Mouse (Mus musculus) liver, adult 2 months (tissue): ENCODE data around the gene Chadl. TPM values are rescaled to one million over a fixed set of nuclear protein-coding genes. Genes with fewer than 3 reads are reported as not detected.

Experiments used
- DNase-seq: peaks from one replicate; pipeline ENCODE4 v3.0.0-alpha.2; 2011; ENCODE audit warnings: low read depth, low spot score; ENCODE audit errors: extremely low read depth
- H3K27ac ChIP-seq: fragments of 200-500 bp; replicated peaks from 2 replicates; pipeline ENCODE4 v1.5.1; 2012; ENCODE audit warnings: low read depth, mild to moderate bottlenecking, control low read depth, inconsistent platforms, low read length; ENCODE audit not compliant: insufficient read depth
- H3K27me3 ChIP-seq: fragments of 200-500 bp; 2 replicates; pipeline ENCODE4 v1.6.1; 2012; ENCODE audit warnings: mild to moderate bottlenecking, moderate library complexity, low read length, inconsistent platforms; ENCODE audit not compliant: control insufficient read depth, insufficient read depth
- H3K36me3 ChIP-seq: fragments of 200-500 bp; 2 replicates; pipeline ENCODE4 v1.6.1; 2012; ENCODE audit warnings: low read length, inconsistent platforms; ENCODE audit not compliant: control insufficient read depth, insufficient read depth
- H3K4me1 ChIP-seq: fragments of 200-500 bp; 2 replicates; pipeline ENCODE4 v1.6.1; 2011; ENCODE audit warnings: low read length; ENCODE audit not compliant: control insufficient read depth, insufficient read depth
- H3K4me3 ChIP-seq: fragments of 200-500 bp; 2 replicates; pipeline ENCODE4 v1.5.1; 2011; ENCODE audit warnings: low read depth, mild to moderate bottlenecking, control low read depth, low read length, moderate library complexity; ENCODE audit not compliant: insufficient read depth
- H3K79me2 ChIP-seq: fragments of 200-500 bp; 2 replicates; pipeline ENCODE4 v1.6.1; 2012; ENCODE audit warnings: inconsistent platforms, mild to moderate bottlenecking, low read length, moderate library complexity; ENCODE audit not compliant: control insufficient read depth, insufficient read depth
- H3K9ac ChIP-seq: fragments of 200-500 bp; 2 replicates; pipeline ENCODE4 v1.6.1; 2012; ENCODE audit warnings: low read depth, mild to moderate bottlenecking, control low read depth, inconsistent platforms, low read length
- CTCF ChIP-seq: fragments of 200-500 bp; IDR thresholded peaks from 2 replicates; pipeline ENCODE4 v1.5.1; 2011; ENCODE audit warnings: low read depth, low read length, control low read depth
- POLR2A ChIP-seq: fragments of 200-500 bp; IDR thresholded peaks from 2 replicates; pipeline ENCODE4 v1.6.1; 2011; ENCODE audit warnings: low read length, control low read depth; ENCODE audit not compliant: insufficient read depth; ENCODE audit errors: extremely low read depth
- WGBS: fragments of 180-500 bp; shearing (Covaris S2); methylation state at CpG from one replicate; pipeline ENCODE4 v1.1.7; 2018; 5-methylcytosine and 5-hydroxymethylcytosine counted together
- polyA plus RNA-seq: library from polyadenylated mRNA; depleted of rRNA; stranded (reverse); fragments of >200 nt; gene quantifications from 2 replicates; pipeline ENCODE4 v1.2.3, GENCODE M21; 2012
- total RNA-seq: library from RNA; depleted of rRNA; stranded (reverse); fragments of >200 nt; gene quantifications from 2 replicates; pipeline ENCODE4 v1.2.3, GENCODE M21; 2014

Gene Chadl
- total and polyA plus RNA-seq, 2 experiments: 0.37 to 1.5 TPM

GRCm38 (mm10) chr15:81680301-81680805 lies 16.7 kb downstream of the Chadl start:
- TF ChIP-seq POLR2A (no peak), CTCF (no peak)
- Histone ChIP-seq H3K27ac (no peak overlapping the region), H3K4me3 (no peak overlapping the region), H3K4me1 (no peaks in the 10 kb centered on the region), H3K79me2 (no peaks in the 10 kb centered on the region), H3K36me3 (peaks cover 14% of the 10 kb centered on the region), H3K27me3 (no peaks in the 10 kb centered on the region), H3K9ac (no peak overlapping the region)
- over 99% methylated on average over 4 of the region's 4 CpGs for WGBS
- no peak for DNase-seq

- Histone ChIP-seq H3K79me2 (no peaks in the 10 kb centered on the region), H3K27me3 (no peaks in the 10 kb centered on the region), H3K4me3 (no peak overlapping the region), H3K4me1 (no peaks in the 10 kb centered on the region), H3K36me3 (peaks cover 9% of the 10 kb centered on the region), H3K27ac (no peak overlapping the region), H3K9ac (no peak overlapping the region)
- TF ChIP-seq POLR2A (no peak), CTCF (no peak)
- DNase-seq: no peak
- 55% methylated on average over 3 of the region's 3 CpGs for WGBS
These were observed 20.4 kb downstream of the Chadl start for GRCm38 (mm10) chr15:81676637-81677036.

GRCm38 (mm10) chr15:81670231-81670640 lies 26.9 kb downstream of the Chadl start:
- no peaks in the 10 kb centered on the region for H3K27me3 ChIP-seq
- no peak overlapping the region for H3K4me3 ChIP-seq
- no peak for DNase-seq
- no peak overlapping the region for H3K27ac ChIP-seq
- 86% methylated on average over 4 of the region's 4 CpGs for WGBS
- no peaks in the 10 kb centered on the region for H3K4me1 ChIP-seq
- H3K9ac ChIP-seq: no peak overlapping the region
- peak; percentile 60 for TF ChIP-seq CTCF
- TF ChIP-seq POLR2A: no peak
- H3K79me2 ChIP-seq: no peaks in the 10 kb centered on the region
- H3K36me3 ChIP-seq: no peaks in the 10 kb centered on the region; the same call in 1 of the 2 replicates

- H3K36me3 ChIP-seq: no peaks in the 10 kb centered on the region
- TF ChIP-seq CTCF: no peak
- TF ChIP-seq POLR2A: no peak
- H3K4me3 ChIP-seq: no peak overlapping the region
- H3K9ac ChIP-seq: no peak overlapping the region
- 93% methylated on average over 10 of the region's 10 CpGs for WGBS
- DNase-seq: no peak
- no peak overlapping the region for H3K27ac ChIP-seq
- H3K79me2 ChIP-seq: no peaks in the 10 kb centered on the region
- no peaks in the 10 kb centered on the region for H3K27me3 ChIP-seq
- H3K4me1 ChIP-seq: peaks cover 3% of the 10 kb centered on the region
These were observed 30.1 kb downstream of the Chadl start for GRCm38 (mm10) chr15:81666957-81667356.

- under 1% methylated on average over 55 of the region's 55 CpGs for WGBS
- no peak for TF ChIP-seq CTCF
- no peak for TF ChIP-seq POLR2A
- Histone ChIP-seq H3K4me1 (peaks cover 3% of the 10 kb centered on the region), H3K36me3 (no peaks in the 10 kb centered on the region), H3K27ac (peak within 1 kb of the TSS; percentile 9; the same call in 1 of the 2 replicates), H3K4me3 (peak within 1 kb of the TSS; percentile 80), H3K9ac (peak within 1 kb of the TSS; percentile 72), H3K27me3 (no peaks in the 10 kb centered on the region), H3K79me2 (no peaks in the 10 kb centered on the region)
- peak; percentile 77 for DNase-seq
These were observed 33.2 kb downstream of the Chadl start, which contains the start of gene L3mbtl2 for GRCm38 (mm10) chr15:81663697-81664561. Gene L3mbtl2, plus strand, starts transcription at chr15:81663889.

- Histone ChIP-seq H3K79me2 (no peaks in the 10 kb centered on the region), H3K27ac (no peak overlapping the region), H3K36me3 (no peaks in the 10 kb centered on the region), H3K27me3 (no peaks in the 10 kb centered on the region), H3K4me1 (peaks cover 3% of the 10 kb centered on the region), H3K9ac (no peak overlapping the region), H3K4me3 (no peak overlapping the region)
- no peak for DNase-seq
- 63% methylated on average over 10 of the region's 10 CpGs for WGBS
- TF ChIP-seq CTCF (no peak), POLR2A (no peak)
These were observed 33.8 kb downstream of the Chadl start for GRCm38 (mm10) chr15:81663281-81663680.
